Mouse (Mus musculus) forebrain, embryonic 15.5 days (tissue): ENCODE measurements around the gene Dab1. TPM values are rescaled to one million over a fixed set of nuclear protein-coding genes. Genes with fewer than 3 reads are reported as not detected.
A peak's percentile ranks its signal among the peaks of the same experiment; 100 is the strongest.

Experiments used
- ATAC-seq: fragments of 200-750 bp; cut with Nextera tagmentation; replicated peaks from 2 replicates; pipeline ENCODE4 v1.8.0; 2017; ENCODE audit warnings: mild to moderate bottlenecking, moderate TSS enrichment, moderate library complexity
- H3K27ac ChIP-seq: fragments of 300-500 bp; sonication (generic); replicated peaks from 2 replicates; pipeline ENCODE4 v1.5.1; 2015; ENCODE audit warnings: mild to moderate bottlenecking, inconsistent platforms
- H3K27me3 ChIP-seq: fragments of 300-500 bp; sonication (generic); 2 replicates; pipeline ENCODE4 v1.6.1; 2015; ENCODE audit warnings: inconsistent platforms
- H3K36me3 ChIP-seq: fragments of 300-500 bp; sonication (generic); 2 replicates; pipeline ENCODE4 v1.6.1; 2015; ENCODE audit warnings: mild to moderate bottlenecking, inconsistent platforms
- H3K4me1 ChIP-seq: fragments of 300-500 bp; sonication (generic); 2 replicates; pipeline ENCODE4 v1.6.1; 2015; ENCODE audit warnings: inconsistent platforms
- H3K4me2 ChIP-seq: fragments of 300-500 bp; sonication (generic); replicated peaks from 2 replicates; pipeline ENCODE4 v1.6.1; 2015; ENCODE audit warnings: mild to moderate bottlenecking, inconsistent platforms
- H3K4me3 ChIP-seq: fragments of 300-500 bp; sonication (generic); 2 replicates; pipeline ENCODE4 v1.5.1; 2015; ENCODE audit warnings: mild to moderate bottlenecking, inconsistent platforms
- H3K9ac ChIP-seq: fragments of 300-500 bp; sonication (generic); replicated peaks from 2 replicates; pipeline ENCODE4 v1.6.1; 2015; ENCODE audit warnings: mild to moderate bottlenecking, inconsistent platforms
- H3K9me3 ChIP-seq: fragments of 300-500 bp; sonication (generic); 2 replicates; pipeline ENCODE4 v1.6.1; 2016; ENCODE audit warnings: inconsistent platforms
- WGBS: fragments of 180-500 bp; shearing (Covaris S2); methylation state at CpG from one replicate; pipeline ENCODE4 v1.1.7; 2015; ENCODE audit warnings: mixed read lengths; 5-methylcytosine and 5-hydroxymethylcytosine counted together
- polyA plus RNA-seq: library from polyadenylated mRNA; unstranded; fragments of >200 nt; fragmentation: Nextera tagmentation; extraction: Ambion mirVana; gene quantifications from 2 replicates; pipeline ENCODE4 v1.2.1, GENCODE M21; 2015

Gene Dab1
- polyA plus RNA-seq, 1 experiment from 2014 or later: 174 TPM

DNA sequence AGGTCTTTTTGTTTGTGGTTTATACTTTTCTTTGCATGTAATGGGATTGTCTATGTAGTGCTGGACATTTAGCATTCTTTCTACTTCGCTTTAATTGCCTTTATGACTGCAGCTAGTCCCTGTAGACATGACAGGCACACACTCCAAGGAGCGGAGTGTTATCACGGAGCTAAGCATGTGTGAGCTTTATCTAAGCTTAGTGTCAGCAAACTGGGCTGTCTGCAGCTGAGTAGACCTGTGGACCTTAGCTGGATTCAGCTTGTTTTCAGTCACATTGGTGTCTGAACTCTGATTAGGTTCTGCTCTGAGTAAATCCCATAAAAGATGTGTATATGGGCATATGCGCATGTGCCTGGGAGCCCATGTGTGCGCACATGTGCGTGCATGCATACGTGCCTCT is 810.0 kb downstream of the Dab1 start:
- H3K36me3 ChIP-seq: no peaks in the 10 kb centered on the region
- no peaks in the 10 kb centered on the region for H3K9me3 ChIP-seq
- peaks cover 17% of the 10 kb centered on the region for H3K4me1 ChIP-seq
- H3K4me3 ChIP-seq: no peak overlapping the region
- no peak overlapping the region for H3K4me2 ChIP-seq
- no peak overlapping the region for H3K9ac ChIP-seq
- no peak overlapping the region for H3K27ac ChIP-seq
- no peaks in the 10 kb centered on the region for H3K27me3 ChIP-seq
- ATAC-seq: no peak
- 93% methylated on average over 7 of the region's 7 CpGs for WGBS

DNA sequence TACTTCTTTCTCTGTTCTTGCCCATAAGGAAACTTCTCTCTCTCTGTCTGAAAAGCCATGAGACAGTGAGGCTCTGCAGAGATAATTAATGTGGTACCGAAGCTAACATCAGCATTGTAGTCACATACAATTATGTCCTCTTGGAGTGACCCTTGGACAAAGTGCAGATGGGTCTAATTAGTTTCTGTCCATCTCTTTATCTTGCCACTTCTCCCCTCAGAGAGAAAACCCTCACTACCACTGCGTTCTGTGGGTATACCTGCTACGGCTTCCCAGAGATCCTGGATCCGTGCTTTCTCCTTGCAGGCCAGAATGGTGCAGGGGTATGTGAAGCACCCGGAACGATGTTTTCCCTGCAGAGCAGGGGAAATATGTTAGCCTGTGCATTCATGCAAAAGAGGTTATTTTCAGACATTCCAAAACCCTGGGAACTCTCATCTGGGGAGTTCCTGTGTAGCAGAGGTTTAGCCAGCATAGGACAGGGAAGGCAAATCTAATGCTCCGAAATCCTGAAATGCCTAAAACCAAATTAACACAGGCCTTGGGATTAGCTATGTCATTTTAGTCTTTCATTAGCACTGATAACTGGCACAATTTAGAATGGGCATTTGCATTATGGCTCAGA is 812.2 kb downstream of the Dab1 start:
- Histone ChIP-seq H3K4me1 (peaks cover 17% of the 10 kb centered on the region), H3K9me3 (no peaks in the 10 kb centered on the region), H3K4me3 (no peak overlapping the region), H3K9ac (no peak overlapping the region), H3K27me3 (no peaks in the 10 kb centered on the region), H3K4me2 (no peak overlapping the region), H3K36me3 (no peaks in the 10 kb centered on the region), H3K27ac (0 out of 2 replicates have a peak overlapping the region, but pooled peaks have one; percentile 11)
- 49% methylated on average over 7 of the region's 7 CpGs for WGBS
- no peak for ATAC-seq

DNA sequence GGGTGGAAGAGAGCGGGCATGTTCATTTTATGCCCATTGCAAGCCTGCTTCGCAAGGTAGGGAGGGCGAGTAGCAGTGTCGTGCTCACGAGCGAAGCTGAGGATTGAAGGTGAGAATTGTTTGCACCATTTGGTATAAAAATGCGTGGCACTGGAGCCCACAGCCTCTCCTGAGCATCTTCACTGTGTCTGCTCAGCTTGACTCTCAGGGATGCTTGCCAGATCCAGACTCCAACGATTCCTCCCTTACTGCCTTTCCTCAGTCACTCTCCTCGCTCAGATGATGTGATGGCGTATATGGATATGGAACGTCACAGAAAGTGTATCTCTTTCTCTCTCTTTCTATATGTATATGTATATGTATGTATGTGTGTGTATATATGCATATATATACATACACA is 813.0 kb downstream of the Dab1 start:
- no peaks in the 10 kb centered on the region for H3K9me3 ChIP-seq
- H3K4me3 ChIP-seq: no peak overlapping the region
- 72% methylated on average over 11 of the region's 11 CpGs for WGBS
- H3K4me1 ChIP-seq: peaks cover 17% of the 10 kb centered on the region
- no peak overlapping the region for H3K4me2 ChIP-seq
- no peak overlapping the region for H3K9ac ChIP-seq
- H3K27me3 ChIP-seq: no peaks in the 10 kb centered on the region
- ATAC-seq: no peak
- no peaks in the 10 kb centered on the region for H3K36me3 ChIP-seq
- H3K27ac ChIP-seq: 0 out of 2 replicates have a peak overlapping the region, but pooled peaks have one; percentile 11

DNA sequence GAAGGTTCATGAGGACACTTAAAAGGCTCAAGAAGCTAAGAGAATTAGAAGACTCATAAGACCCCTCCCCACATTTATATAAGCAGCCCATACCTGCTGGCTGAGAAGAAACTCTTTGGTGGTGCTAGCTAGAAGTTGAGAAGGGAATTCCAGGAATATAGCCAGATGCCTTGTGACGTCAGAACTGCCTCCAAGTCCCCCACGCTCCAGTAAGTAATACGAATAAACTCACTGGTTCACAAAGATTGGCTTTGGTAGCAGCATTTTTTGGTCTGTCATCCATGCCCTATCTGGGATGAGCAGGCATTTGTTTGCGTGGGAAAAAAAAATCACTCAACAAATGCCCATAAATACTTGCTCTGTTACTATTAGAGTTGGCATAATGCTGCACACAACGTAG is 816.6 kb downstream of the Dab1 start:
- Histone ChIP-seq H3K9me3 (no peaks in the 10 kb centered on the region), H3K27me3 (no peaks in the 10 kb centered on the region), H3K4me2 (no peak overlapping the region), H3K4me3 (no peak overlapping the region), H3K9ac (no peak overlapping the region), H3K36me3 (no peaks in the 10 kb centered on the region), H3K27ac (no peak overlapping the region), H3K4me1 (peaks cover 29% of the 10 kb centered on the region)
- WGBS: 79% methylated on average over 5 of the region's 5 CpGs
- ATAC-seq: no peak

DNA sequence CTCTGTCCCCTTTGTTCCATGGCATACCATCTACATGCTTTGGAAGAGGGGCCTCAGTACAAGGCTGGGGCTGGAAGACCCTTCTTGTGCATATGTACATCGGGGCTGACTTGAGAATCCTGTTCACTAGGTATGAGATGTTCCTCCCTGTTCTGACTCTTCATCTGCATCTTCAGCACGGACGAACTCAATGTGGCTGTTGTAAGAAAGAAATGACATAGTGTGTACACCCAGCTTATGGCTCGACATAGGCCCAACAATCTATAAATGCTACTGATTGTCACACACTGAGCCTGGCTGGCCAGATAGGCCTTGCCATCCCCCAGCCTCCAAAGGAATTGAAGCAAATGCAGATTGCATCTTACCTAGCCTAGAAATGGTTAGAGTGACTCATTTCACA is 817.3 kb downstream of the Dab1 start:
- Histone ChIP-seq H3K9me3 (no peaks in the 10 kb centered on the region), H3K4me3 (no peak overlapping the region), H3K27me3 (no peaks in the 10 kb centered on the region), H3K27ac (no peak overlapping the region), H3K4me2 (no peak overlapping the region), H3K9ac (no peak overlapping the region), H3K36me3 (no peaks in the 10 kb centered on the region), H3K4me1 (peaks cover 32% of the 10 kb centered on the region)
- WGBS: 93% methylated on average over 4 of the region's 4 CpGs
- ATAC-seq: no peak

DNA sequence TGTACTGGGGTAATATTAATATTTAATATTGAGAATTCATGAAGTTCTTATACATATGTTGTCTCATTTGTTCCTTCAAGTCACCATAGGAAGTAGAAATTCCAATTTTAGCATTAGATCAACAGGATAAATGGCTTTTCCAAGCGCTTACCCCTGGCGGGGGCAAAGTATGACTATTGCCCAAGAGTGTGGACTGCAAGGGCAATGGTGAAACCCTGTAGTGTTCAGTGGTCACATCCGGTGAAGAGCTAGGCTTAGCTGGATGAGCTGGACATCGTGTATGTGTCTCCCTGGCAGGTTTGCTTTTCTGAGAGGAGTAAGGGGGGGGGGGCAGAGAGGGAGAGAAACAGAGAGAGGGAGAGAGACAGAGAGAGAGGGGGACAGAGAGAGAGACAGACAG is 819.6 kb downstream of the Dab1 start:
- no peak for ATAC-seq
- WGBS: 94% methylated on average over 4 of the region's 4 CpGs
- Histone ChIP-seq H3K27me3 (no peaks in the 10 kb centered on the region), H3K9me3 (no peaks in the 10 kb centered on the region), H3K4me3 (no peak overlapping the region), H3K36me3 (no peaks in the 10 kb centered on the region), H3K27ac (no peak overlapping the region), H3K9ac (no peak overlapping the region), H3K4me1 (peaks cover 31% of the 10 kb centered on the region), H3K4me2 (no peak overlapping the region)

DNA sequence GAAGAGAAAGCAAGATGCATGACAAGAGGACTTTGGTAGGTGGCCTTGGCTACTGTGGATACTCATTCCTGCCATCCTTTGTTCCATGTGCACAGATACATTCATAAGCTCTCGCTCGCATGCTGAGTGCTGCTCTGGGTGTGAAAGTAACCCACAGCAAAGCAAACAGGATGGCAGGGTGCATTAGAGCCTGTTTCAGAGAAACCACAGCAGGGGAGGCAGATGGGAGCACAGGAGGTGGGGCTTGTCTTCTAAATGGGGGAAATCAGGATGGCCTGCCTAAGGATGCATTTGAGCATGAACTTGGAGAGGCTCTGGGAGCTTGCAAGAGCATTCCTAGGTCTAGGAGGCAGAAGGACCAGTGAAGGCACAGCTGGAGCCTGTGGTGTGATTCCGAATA is 820.5 kb downstream of the Dab1 start:
- H3K4me1 ChIP-seq: peaks cover 35% of the 10 kb centered on the region
- H3K27me3 ChIP-seq: no peaks in the 10 kb centered on the region
- H3K4me2 ChIP-seq: no peak overlapping the region
- no peak overlapping the region for H3K4me3 ChIP-seq
- 65% methylated on average over 3 of the region's 3 CpGs for WGBS
- peak; percentile 51 for ATAC-seq
- H3K36me3 ChIP-seq: no peaks in the 10 kb centered on the region
- H3K9ac ChIP-seq: no peak overlapping the region
- H3K9me3 ChIP-seq: no peaks in the 10 kb centered on the region
- H3K27ac ChIP-seq: peak overlapping the region; percentile 63

DNA sequence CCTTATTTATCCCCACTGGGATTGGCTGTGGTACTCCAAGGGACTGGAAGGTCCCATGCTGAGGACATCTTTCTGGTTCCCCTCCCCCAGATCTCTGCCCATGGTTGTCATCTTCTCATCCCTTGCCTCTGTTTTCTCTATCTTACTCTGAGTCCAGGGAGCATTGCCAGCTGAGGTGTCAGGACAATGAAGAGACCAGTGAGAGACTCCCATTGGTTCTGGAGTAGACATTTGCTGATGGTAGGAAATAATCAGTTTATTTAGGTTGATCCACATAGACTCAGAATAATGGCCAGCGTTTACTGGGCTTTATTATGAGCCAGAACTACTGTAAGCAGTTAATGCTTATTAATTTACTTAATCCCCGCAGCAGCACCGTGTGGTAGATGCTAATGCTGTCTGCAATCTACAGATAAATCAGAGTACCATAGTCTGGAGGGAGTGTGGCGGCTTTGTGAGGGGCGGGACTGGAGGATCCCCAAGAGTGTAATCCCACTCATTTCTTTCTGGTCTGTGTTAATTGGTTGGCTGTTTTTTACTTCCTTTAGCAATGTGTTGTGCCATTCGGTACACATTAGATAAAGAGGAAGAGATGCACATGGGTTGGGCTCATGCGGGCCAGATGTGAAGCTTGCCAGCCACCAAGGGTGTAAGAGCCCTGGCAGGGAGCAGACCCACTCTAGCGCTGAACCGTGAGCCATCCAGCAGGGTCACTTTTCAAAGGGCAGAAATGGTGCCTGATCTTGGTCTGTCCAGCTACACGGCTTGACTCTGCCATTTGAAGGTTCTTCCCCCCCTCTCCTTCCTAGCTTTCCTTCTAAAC is 824.0 kb downstream of the Dab1 start:
- Histone ChIP-seq H3K27ac (no peak overlapping the region), H3K27me3 (no peaks in the 10 kb centered on the region), H3K36me3 (no peaks in the 10 kb centered on the region), H3K9ac (no peak overlapping the region), H3K4me3 (no peak overlapping the region), H3K9me3 (no peaks in the 10 kb centered on the region), H3K4me2 (no peak overlapping the region), H3K4me1 (peaks cover 35% of the 10 kb centered on the region)
- 52% methylated on average over 10 of the region's 10 CpGs for WGBS
- 0 out of 2 replicates have a peak, but pooled peaks have one; percentile 15 for ATAC-seq

DNA sequence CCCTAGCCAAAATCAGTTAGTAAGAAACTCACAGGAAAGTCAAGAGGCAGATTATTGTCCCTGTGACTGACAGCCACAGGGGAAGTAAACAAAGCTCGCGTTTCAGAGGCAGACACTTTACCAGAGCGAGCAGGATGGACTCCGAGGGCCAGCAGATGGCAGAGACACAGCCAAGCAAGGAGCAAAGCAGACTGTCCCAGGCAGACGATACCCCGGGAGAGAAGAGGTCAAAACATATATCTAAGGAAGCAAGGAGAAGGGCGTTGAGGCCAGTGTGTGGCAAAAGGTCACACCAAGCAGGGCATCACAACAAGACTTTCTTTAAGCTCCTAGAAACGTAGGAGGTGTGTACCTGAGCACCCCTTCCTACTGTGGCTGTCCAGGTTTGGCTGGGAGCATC is 824.6 kb downstream of the Dab1 start:
- no peak for ATAC-seq
- H3K27me3 ChIP-seq: no peaks in the 10 kb centered on the region
- H3K27ac ChIP-seq: no peak overlapping the region
- WGBS: 45% methylated on average over 8 of the region's 8 CpGs
- no peak overlapping the region for H3K4me2 ChIP-seq
- peaks cover 35% of the 10 kb centered on the region for H3K4me1 ChIP-seq
- no peak overlapping the region for H3K4me3 ChIP-seq
- H3K36me3 ChIP-seq: no peaks in the 10 kb centered on the region
- H3K9ac ChIP-seq: no peak overlapping the region
- no peaks in the 10 kb centered on the region for H3K9me3 ChIP-seq

DNA sequence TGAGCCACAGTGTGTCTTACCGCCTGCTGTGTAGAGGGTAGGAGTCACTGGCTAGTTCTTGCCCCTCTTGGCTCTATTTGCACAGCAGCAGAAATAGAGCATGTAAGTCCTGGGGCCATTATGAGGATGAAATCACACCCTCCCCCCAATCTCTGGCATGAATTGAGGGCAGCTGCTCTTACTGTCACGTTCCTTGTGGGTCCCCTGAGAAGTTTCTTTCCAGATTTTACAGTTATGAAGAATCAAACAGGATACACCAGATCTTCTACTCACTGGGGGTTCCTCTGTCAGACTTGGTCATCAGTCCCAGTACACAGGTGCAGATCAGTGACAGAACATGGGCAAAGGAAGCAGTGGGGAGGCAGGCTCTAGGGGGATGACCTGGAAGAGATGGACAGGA is 825.8 kb downstream of the Dab1 start:
- H3K4me3 ChIP-seq: no peak overlapping the region
- ATAC-seq: no peak
- H3K9me3 ChIP-seq: no peaks in the 10 kb centered on the region
- no peaks in the 10 kb centered on the region for H3K36me3 ChIP-seq
- no peaks in the 10 kb centered on the region for H3K27me3 ChIP-seq
- H3K4me1 ChIP-seq: peaks cover 25% of the 10 kb centered on the region
- 70% methylated on average over 2 of the region's 2 CpGs for WGBS
- no peak overlapping the region for H3K4me2 ChIP-seq
- H3K27ac ChIP-seq: no peak overlapping the region
- no peak overlapping the region for H3K9ac ChIP-seq

DNA sequence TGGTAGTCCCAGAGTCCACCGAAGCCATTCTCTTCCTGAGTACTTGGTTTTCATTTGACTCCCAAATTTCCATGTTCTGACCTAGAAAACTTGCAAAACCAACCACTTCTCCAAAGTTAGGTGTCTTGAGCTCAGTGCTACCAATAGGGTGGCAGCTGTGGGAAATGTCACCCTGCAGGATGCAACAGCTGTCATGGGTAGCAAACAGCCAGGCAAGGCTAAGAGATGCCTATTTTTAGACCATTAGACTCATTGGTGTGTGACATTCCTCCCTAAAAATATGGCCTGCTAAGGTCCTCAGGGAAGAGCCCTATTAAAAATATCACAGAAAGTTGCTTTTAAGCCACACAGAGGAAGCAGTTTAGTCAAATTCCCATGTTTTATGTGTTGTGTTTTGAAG is 829.0 kb downstream of the Dab1 start:
- H3K4me2 ChIP-seq: no peak overlapping the region
- ATAC-seq: no peak
- H3K4me1 ChIP-seq: peaks cover 38% of the 10 kb centered on the region
- H3K9ac ChIP-seq: no peak overlapping the region
- WGBS: 98% methylated on average over 1 of the region's 1 CpGs
- H3K4me3 ChIP-seq: no peak overlapping the region
- H3K36me3 ChIP-seq: no peaks in the 10 kb centered on the region
- H3K27ac ChIP-seq: no peak overlapping the region
- H3K27me3 ChIP-seq: no peaks in the 10 kb centered on the region
- H3K9me3 ChIP-seq: no peaks in the 10 kb centered on the region

DNA sequence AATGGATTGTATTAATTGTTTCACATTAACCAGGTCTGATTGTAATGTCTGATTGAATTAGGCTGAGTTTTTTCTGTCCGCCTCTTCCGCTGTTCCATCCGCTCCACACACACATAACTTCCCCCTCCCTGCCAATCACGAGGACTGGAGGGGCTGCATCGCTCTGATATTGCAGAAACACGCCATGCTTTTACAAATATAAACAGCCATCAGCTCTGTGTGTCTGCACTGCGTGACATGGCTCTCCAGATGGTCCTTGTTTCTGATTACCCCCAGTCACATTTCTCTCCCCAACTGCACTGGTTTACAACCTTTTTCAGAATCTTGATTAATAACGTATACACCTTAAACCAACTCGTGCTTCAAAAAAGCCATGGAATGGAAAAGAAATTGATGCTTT is 831.5 kb downstream of the Dab1 start:
- 0 out of 2 replicates have a peak, but pooled peaks have one; percentile 39 for ATAC-seq
- 49% methylated on average over 9 of the region's 9 CpGs for WGBS
- no peaks in the 10 kb centered on the region for H3K27me3 ChIP-seq
- H3K4me2 ChIP-seq: no peak overlapping the region
- H3K36me3 ChIP-seq: no peaks in the 10 kb centered on the region
- H3K27ac ChIP-seq: 0 out of 2 replicates have a peak overlapping the region, but pooled peaks have one; percentile 4
- H3K9ac ChIP-seq: no peak overlapping the region
- no peak overlapping the region for H3K4me3 ChIP-seq
- H3K9me3 ChIP-seq: no peaks in the 10 kb centered on the region
- peaks cover 35% of the 10 kb centered on the region for H3K4me1 ChIP-seq
